Mouse (Mus musculus) hindbrain, embryonic 12.5 days (tissue): ENCODE measurements around the gene Sp1. TPM values are rescaled to one million over a fixed set of nuclear protein-coding genes. Genes with fewer than 3 reads are reported as not detected.

Experiments used
- ATAC-seq: fragments of 200-750 bp; cut with Nextera tagmentation; 2 replicates; pipeline ENCODE4 v1.8.0; 2017; ENCODE audit warnings: moderate TSS enrichment; ENCODE audit not compliant: low FRiP score
- H3K27ac ChIP-seq: fragments of 300-500 bp; sonication (generic); 2 replicates; pipeline ENCODE4 v1.5.1; 2016; ENCODE audit warnings: mild to moderate bottlenecking
- H3K27me3 ChIP-seq: fragments of 300-500 bp; sonication (generic); 2 replicates; pipeline ENCODE4 v1.6.1; 2016; ENCODE audit warnings: mild to moderate bottlenecking
- H3K36me3 ChIP-seq: fragments of 300-500 bp; sonication (generic); 2 replicates; pipeline ENCODE4 v1.6.1; 2016; ENCODE audit warnings: mild to moderate bottlenecking
- H3K4me1 ChIP-seq: fragments of 300-500 bp; sonication (generic); 2 replicates; pipeline ENCODE4 v1.6.1; 2016
- H3K4me2 ChIP-seq: fragments of 300-500 bp; sonication (generic); replicated peaks from 2 replicates; pipeline ENCODE4 v1.6.1; 2016; ENCODE audit warnings: mild to moderate bottlenecking
- H3K4me3 ChIP-seq: fragments of 300-500 bp; sonication (generic); 2 replicates; pipeline ENCODE4 v1.5.1; 2016; ENCODE audit warnings: mild to moderate bottlenecking
- H3K9ac ChIP-seq: fragments of 300-500 bp; sonication (generic); 2 replicates; pipeline ENCODE4 v1.6.1; 2016; ENCODE audit warnings: mild to moderate bottlenecking, moderate library complexity
- H3K9me3 ChIP-seq: fragments of 300-500 bp; sonication (generic); replicated peaks from 2 replicates; pipeline ENCODE4 v1.6.1; 2016; ENCODE audit warnings: mild to moderate bottlenecking
- WGBS: fragments of 180-500 bp; shearing (Covaris S2); methylation state at CpG from one replicate; pipeline ENCODE4 v1.1.7; 2016; 5-methylcytosine and 5-hydroxymethylcytosine counted together
- polyA plus RNA-seq: library from polyadenylated mRNA; unstranded; fragments of >200 nt; fragmentation: Nextera tagmentation; extraction: Ambion mirVana; gene quantifications from 2 replicates; pipeline ENCODE4 v1.2.1, GENCODE M21; 2016

Gene Sp1
- polyA plus RNA-seq, 1 experiment from 2014 or later: 9.1 TPM

- peak; percentile 82 for ATAC-seq
- peak overlapping the region; percentile 93 for H3K9ac ChIP-seq
- no peaks in the 10 kb centered on the region for H3K27me3 ChIP-seq
- H3K27ac ChIP-seq: peak overlapping the region; percentile 98
- H3K4me2 ChIP-seq: peak overlapping the region; percentile 71
- peaks cover 19% of the 10 kb centered on the region for H3K36me3 ChIP-seq
- no peaks in the 10 kb centered on the region for H3K9me3 ChIP-seq
- under 1% methylated on average over 30 of the region's 67 CpGs for WGBS
- H3K4me1 ChIP-seq: peaks cover 7% of the 10 kb centered on the region
- peak overlapping the region; percentile 81 for H3K4me3 ChIP-seq
Observed at GRCm38 (mm10) chr15:102470605-102471294, 64.8 kb downstream of the Sp1 start.

- peak overlapping the region; percentile 93 for H3K9ac ChIP-seq
- peaks cover 7% of the 10 kb centered on the region for H3K4me1 ChIP-seq
- ATAC-seq: peak; percentile 0; the same call in 1 of the 2 replicates
- H3K27ac ChIP-seq: peak overlapping the region; percentile 98
- H3K4me2 ChIP-seq: peak overlapping the region; percentile 71
- no peaks in the 10 kb centered on the region for H3K27me3 ChIP-seq
- 0% methylated on average over 10 of the region's 10 CpGs for WGBS
- H3K4me3 ChIP-seq: peak overlapping the region; percentile 81
- no peaks in the 10 kb centered on the region for H3K9me3 ChIP-seq
- peaks cover 24% of the 10 kb centered on the region for H3K36me3 ChIP-seq
Observed at GRCm38 (mm10) chr15:102471295-102471645, 65.3 kb downstream of the Sp1 start.

GRCm38 (mm10) chr15:102471727-102472126 lies 65.8 kb downstream of the Sp1 start:
- Histone ChIP-seq H3K27ac (no peak overlapping the region), H3K9me3 (no peaks in the 10 kb centered on the region), H3K27me3 (no peaks in the 10 kb centered on the region), H3K9ac (peak overlapping the region; percentile 93), H3K4me2 (peak overlapping the region; percentile 71), H3K4me3 (peak overlapping the region; percentile 81), H3K36me3 (peaks cover 27% of the 10 kb centered on the region), H3K4me1 (peaks cover 7% of the 10 kb centered on the region)
- no peak for ATAC-seq

- Histone ChIP-seq H3K9ac (no peak overlapping the region), H3K4me3 (no peak overlapping the region)
- WGBS: 74% methylated on average over 2 of the region's 2 CpGs
Observed at GRCm38 (mm10) chr15:102473246-102473645, 67.3 kb downstream of the Sp1 start.

GRCm38 (mm10) chr15:102474520-102474919 lies 68.6 kb downstream of the Sp1 start:
- H3K4me3 ChIP-seq: no peak overlapping the region
- WGBS: 93% methylated on average over 2 of the region's 2 CpGs
- H3K27ac ChIP-seq: no peak overlapping the region
- H3K27me3 ChIP-seq: no peaks in the 10 kb centered on the region
- H3K9ac ChIP-seq: no peak overlapping the region
- H3K4me2 ChIP-seq: no peak overlapping the region
- peaks cover 46% of the 10 kb centered on the region for H3K36me3 ChIP-seq
- no peaks in the 10 kb centered on the region for H3K9me3 ChIP-seq
- H3K4me1 ChIP-seq: peaks cover 7% of the 10 kb centered on the region
- no peak for ATAC-seq

More at GRCm38 (mm10) chr15:102473246-102473645, 67.3 kb downstream of the Sp1 start:
- Histone ChIP-seq H3K27me3 (no peaks in the 10 kb centered on the region), H3K36me3 (peaks cover 35% of the 10 kb centered on the region), H3K4me2 (0 out of 2 replicates have a peak overlapping the region, but pooled peaks have one; percentile 14), H3K4me1 (peaks cover 7% of the 10 kb centered on the region), H3K27ac (no peak overlapping the region), H3K9me3 (no peaks in the 10 kb centered on the region)
- ATAC-seq: no peak

- no peaks in the 10 kb centered on the region for H3K27me3 ChIP-seq
- no peak overlapping the region for H3K9ac ChIP-seq
- ATAC-seq: no peak
- H3K4me3 ChIP-seq: no peak overlapping the region
- no peaks in the 10 kb centered on the region for H3K9me3 ChIP-seq
- peaks cover 75% of the 10 kb centered on the region for H3K36me3 ChIP-seq
- H3K27ac ChIP-seq: no peak overlapping the region
- no peaks in the 10 kb centered on the region for H3K4me1 ChIP-seq
- no peak overlapping the region for H3K4me2 ChIP-seq
- 95% methylated on average over 3 of the region's 3 CpGs for WGBS
Observed at GRCm38 (mm10) chr15:102483136-102483535, 77.2 kb downstream of the Sp1 start.

GRCm38 (mm10) chr15:102485853-102486252 lies 79.9 kb downstream of the Sp1 start:
- H3K27me3 ChIP-seq: no peaks in the 10 kb centered on the region
- H3K36me3 ChIP-seq: peaks cover 86% of the 10 kb centered on the region
- H3K4me3 ChIP-seq: no peak overlapping the region
- H3K9me3 ChIP-seq: no peaks in the 10 kb centered on the region
- no peak overlapping the region for H3K27ac ChIP-seq
- H3K4me2 ChIP-seq: no peak overlapping the region
- ATAC-seq: no peak
- no peak overlapping the region for H3K9ac ChIP-seq
- no peaks in the 10 kb centered on the region for H3K4me1 ChIP-seq
- 94% methylated on average over 12 of the region's 12 CpGs for WGBS

Other genes with a start within 250 kb of the Sp1 start
- gene Zfp740, start 202.9 kb upstream of the Sp1 start, polyA plus RNA-seq: 111 and 113 TPM in 2 replicates
- 49.3 and 53.5 TPM in 2 replicates for gene Csad, start 201.4 kb upstream of the Sp1 start, polyA plus RNA-seq
- 1.1 and 2.2 TPM in 2 replicates for gene Itgb7, start 174.2 kb upstream of the Sp1 start, polyA plus RNA-seq
- gene Rarg, start 148.6 kb upstream of the Sp1 start, polyA plus RNA-seq: 42.2 and 45.6 TPM in 2 replicates
- gene Gm9918, start 135.6 kb upstream of the Sp1 start, polyA plus RNA-seq: 0.30 and 0.49 TPM in 2 replicates
- 54.2 and 54.9 TPM in 2 replicates for gene Mfsd5, start 126.7 kb upstream of the Sp1 start, polyA plus RNA-seq
- gene Espl1, start 109.9 kb upstream of the Sp1 start, polyA plus RNA-seq: 26.7 and 27.3 TPM in 2 replicates
- 331 and 402 TPM in 2 replicates for gene Pfdn5, start 80.0 kb upstream of the Sp1 start, polyA plus RNA-seq
- gene Myg1, start 74.4 kb upstream of the Sp1 start, polyA plus RNA-seq: 78.4 and 90.8 TPM in 2 replicates
- 54.6 and 60.9 TPM in 2 replicates for gene Aaas, start 55.4 kb upstream of the Sp1 start, polyA plus RNA-seq
- 1.9 and 2.1 TPM in 2 replicates for gene Sp7, start 39.0 kb upstream of the Sp1 start, polyA plus RNA-seq
- 0.23 TPM in 1 of 2 replicates, not detected in the other for gene Amhr2, start 39.2 kb downstream of the Sp1 start, polyA plus RNA-seq
- 89.7 and 91.3 TPM in 2 replicates for gene Prr13, start 52.9 kb downstream of the Sp1 start, polyA plus RNA-seq
- 153 and 161 TPM in 2 replicates for gene Pcbp2, start 64.4 kb downstream of the Sp1 start, polyA plus RNA-seq
- 4.3 and 6.6 TPM in 2 replicates for gene Gm10337, start 97.6 kb downstream of the Sp1 start, polyA plus RNA-seq
- 45.5 and 46.0 TPM in 2 replicates for gene Map3k12, start 110.9 kb downstream of the Sp1 start, polyA plus RNA-seq
- 93.0 and 94.0 TPM in 2 replicates for gene Tarbp2, start 112.0 kb downstream of the Sp1 start, polyA plus RNA-seq
- gene Npff, start 118.8 kb downstream of the Sp1 start, polyA plus RNA-seq: 3.6 and 4.3 TPM in 2 replicates
- gene Gm28047, start 218.9 kb downstream of the Sp1 start, polyA plus RNA-seq: not detected in 2 replicates
- gene Atf7, start 219.3 kb downstream of the Sp1 start, polyA plus RNA-seq: 23.6 and 24.5 TPM in 2 replicates